Mouse (Mus musculus): ENCODE data around the gene Cnpy3. TPM values are rescaled to one million over a fixed set of nuclear protein-coding genes. Genes with fewer than 3 reads are reported as not detected.
A peak's percentile ranks its signal among the peaks of the same experiment; 100 is the strongest.
"Not testable (repeated sequence)": the region's sequence is repeated elsewhere in the genome, so short reads cannot be mapped to it uniquely, and the experiment has no call there.

The Cnpy3 gene
- polyA plus RNA-seq (2016; fragmentation: Nextera tagmentation; extraction: Ambion mirVana), result 58.7 and 61.6 TPM in 2 replicates

DNA sequence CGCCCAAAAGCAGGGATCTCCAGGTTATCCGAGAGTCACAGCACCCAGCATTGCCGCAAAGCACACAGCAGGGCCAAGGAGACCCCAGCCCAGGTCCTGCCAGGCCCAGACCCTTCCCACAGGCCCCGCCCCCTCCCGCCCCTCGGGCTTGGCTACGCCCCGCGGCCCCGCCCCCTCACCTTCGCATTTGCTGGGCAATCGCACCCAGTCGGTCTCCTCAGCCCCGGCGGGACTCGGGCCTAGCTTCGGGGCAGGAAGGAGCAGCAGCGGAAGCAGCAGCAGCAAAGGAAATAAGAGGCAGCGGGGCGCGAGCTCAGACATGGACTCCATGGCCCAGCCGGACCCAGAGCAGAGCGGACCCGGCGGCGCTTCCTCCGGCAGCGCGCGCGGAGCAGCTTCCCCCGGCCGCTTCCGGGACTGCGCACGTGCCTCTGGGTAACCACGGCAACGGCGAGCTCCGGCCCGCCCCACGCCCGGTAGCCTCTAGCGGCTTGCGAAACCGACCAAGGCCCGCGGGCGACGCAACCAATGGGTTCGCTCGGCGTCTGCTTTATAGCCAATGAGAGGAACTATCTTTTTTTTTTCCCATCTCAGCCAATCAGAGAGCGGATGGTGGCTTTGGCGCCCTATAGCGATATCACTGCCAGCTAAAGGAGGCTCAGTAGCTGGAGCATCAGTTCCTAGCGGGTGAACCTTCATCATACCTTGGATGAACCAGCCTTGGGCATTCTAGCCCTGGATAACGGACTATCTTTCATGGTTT lies at the start of gene Cnpy3:
Gene Cnpy3, minus strand, starts transcription at position 421 of the 763 bp plus-strand sequence.
- under 1% methylated on average over 58 of the region's 58 CpGs for WGBS
- Histone ChIP-seq H3K9ac (peak within 1 kb of the TSS; percentile 74), H3K9me3 (replicated peaks) (no peaks in the 10 kb centered on the region), H3K4me1 (peaks cover 15% of the 10 kb centered on the region), H3K27me3 (no peaks in the 10 kb centered on the region), H3K4me2 (replicated peaks) (peak within 1 kb of the TSS; percentile 78), H3K27ac (peak within 1 kb of the TSS; percentile 88), H3K36me3 (peaks cover 4% of the 10 kb centered on the region; the same call in 1 of the 2 replicates), H3K4me3 (peak within 1 kb of the TSS; percentile 78)
- ATAC-seq (ENCODE audit: low FRiP score), result peak; percentile 99

- H3K9me3 ChIP-seq (replicated peaks), result no peaks in the 10 kb centered on the region
- no peak for ATAC-seq (ENCODE audit: low FRiP score)
- peaks cover 7% of the 10 kb centered on the region; the same call in 1 of the 2 replicates for H3K4me1 ChIP-seq
- H3K36me3 ChIP-seq, result peaks cover 51% of the 10 kb centered on the region
- H3K9ac ChIP-seq, result no peak overlapping the region
- H3K4me3 ChIP-seq, result no peak overlapping the region
- no peak overlapping the region for H3K27ac ChIP-seq
- WGBS, result 88% methylated on average over 6 of the region's 6 CpGs
- no peaks in the 10 kb centered on the region for H3K27me3 ChIP-seq
- H3K4me2 ChIP-seq (replicated peaks), result no peak overlapping the region
These were observed 49.7 kb upstream of the Cnpy3 start for GRCm38 (mm10) chr17:46801761-46802160.

DNA sequence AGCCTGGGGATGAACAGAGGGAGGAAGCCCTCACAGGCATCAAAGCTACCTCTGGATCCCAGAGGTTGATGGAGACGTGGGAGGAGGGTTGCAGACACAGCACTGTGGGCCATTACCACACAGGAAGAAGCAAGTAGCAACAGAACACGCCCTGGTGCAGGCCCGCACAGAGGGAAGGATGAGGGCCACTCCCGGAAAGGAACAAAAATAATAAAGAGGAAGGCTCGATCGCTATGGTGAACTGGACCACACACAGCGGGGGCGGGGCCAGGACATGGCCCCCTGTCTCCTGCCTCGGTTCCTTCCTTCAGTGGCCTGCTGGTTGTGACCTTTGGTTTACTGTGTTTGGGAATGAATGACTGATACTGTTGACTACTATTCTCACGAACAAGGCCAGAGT lies 47.7 kb upstream of the Cnpy3 start:
- Histone ChIP-seq H3K4me3 (no peak overlapping the region), H3K4me2 (replicated peaks) (no peak overlapping the region), H3K27ac (no peak overlapping the region), H3K9me3 (replicated peaks) (no peaks in the 10 kb centered on the region), H3K4me1 (peaks cover 11% of the 10 kb centered on the region; the same call in 1 of the 2 replicates), H3K9ac (no peak overlapping the region), H3K36me3 (peaks cover 31% of the 10 kb centered on the region), H3K27me3 (no peaks in the 10 kb centered on the region)
- ATAC-seq (ENCODE audit: low FRiP score), result no peak
- WGBS, result 77% methylated on average over 10 of the region's 10 CpGs

- Histone ChIP-seq H3K4me1 (peaks cover 11% of the 10 kb centered on the region; the same call in 1 of the 2 replicates), H3K9ac (no peak overlapping the region), H3K27me3 (no peaks in the 10 kb centered on the region), H3K36me3 (peaks cover 28% of the 10 kb centered on the region), H3K4me2 (replicated peaks) (no peak overlapping the region), H3K9me3 (replicated peaks) (no peaks in the 10 kb centered on the region), H3K27ac (no peak overlapping the region; the same call in 1 of the 2 replicates), H3K4me3 (no peak overlapping the region)
- WGBS, result 51% methylated on average over 4 of the region's 8 CpGs
- no peak for ATAC-seq (ENCODE audit: low FRiP score)
These were observed 45.4 kb upstream of the Cnpy3 start for GRCm38 (mm10) chr17:46797386-46797785.

DNA sequence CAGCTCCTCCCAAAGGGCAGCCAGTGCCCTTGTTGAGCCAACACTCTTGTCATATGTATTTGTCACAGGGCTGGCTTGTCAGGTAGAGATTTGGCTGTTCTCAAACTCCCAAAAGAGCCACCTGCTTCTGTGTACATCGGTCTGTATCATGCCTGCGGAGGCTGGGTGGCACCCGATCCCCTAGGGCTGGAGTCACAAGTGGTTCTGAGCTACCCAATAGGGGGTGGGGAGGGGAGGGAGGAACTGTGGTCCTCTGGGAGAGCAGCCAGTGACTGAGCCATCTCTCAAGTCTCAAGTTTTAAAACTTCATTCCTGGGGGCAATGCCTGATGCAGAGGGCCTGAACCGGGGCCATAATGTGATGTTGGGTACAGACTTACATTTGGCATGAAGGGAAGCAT lies 44.7 kb upstream of the Cnpy3 start:
- Histone ChIP-seq H3K9ac (no peak overlapping the region), H3K27me3 (no peaks in the 10 kb centered on the region), H3K36me3 (peaks cover 28% of the 10 kb centered on the region), H3K9me3 (replicated peaks) (no peaks in the 10 kb centered on the region), H3K4me3 (no peak overlapping the region), H3K4me2 (replicated peaks) (no peak overlapping the region), H3K27ac (no peak overlapping the region), H3K4me1 (peaks cover 11% of the 10 kb centered on the region; the same call in 1 of the 2 replicates)
- WGBS, result 78% methylated on average over 4 of the region's 4 CpGs
- ATAC-seq (ENCODE audit: low FRiP score), result no peak

DNA sequence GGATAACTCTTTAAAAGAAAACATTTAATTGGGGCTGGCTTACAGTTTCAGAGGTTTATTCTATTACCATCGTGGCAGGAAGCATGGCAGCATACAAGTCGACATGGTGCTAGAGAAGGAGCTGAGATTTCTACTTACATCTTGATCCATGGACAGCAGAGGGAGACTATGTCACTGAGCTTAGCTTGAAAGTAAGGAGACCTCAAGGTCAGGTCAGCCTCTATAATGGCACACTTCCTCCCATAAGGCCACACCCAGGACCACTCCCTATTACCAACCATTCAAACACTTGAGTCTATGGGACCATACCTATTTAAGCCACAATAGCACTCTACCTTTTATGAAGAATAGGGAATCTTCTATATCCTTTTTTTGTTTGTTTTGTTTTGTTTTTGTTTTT lies 40.9 kb upstream of the Cnpy3 start:
- no peaks in the 10 kb centered on the region for H3K36me3 ChIP-seq
- H3K9ac ChIP-seq, result no peak overlapping the region
- H3K4me1 ChIP-seq, result peaks cover 11% of the 10 kb centered on the region; the same call in 1 of the 2 replicates
- 82% methylated on average over 2 of the region's 2 CpGs for WGBS
- no peak overlapping the region for H3K27ac ChIP-seq
- ATAC-seq (ENCODE audit: low FRiP score), result no peak
- no peak overlapping the region for H3K4me2 ChIP-seq (replicated peaks)
- no peak overlapping the region for H3K4me3 ChIP-seq
- no peaks in the 10 kb centered on the region for H3K9me3 ChIP-seq (replicated peaks)
- H3K27me3 ChIP-seq, result no peaks in the 10 kb centered on the region

DNA sequence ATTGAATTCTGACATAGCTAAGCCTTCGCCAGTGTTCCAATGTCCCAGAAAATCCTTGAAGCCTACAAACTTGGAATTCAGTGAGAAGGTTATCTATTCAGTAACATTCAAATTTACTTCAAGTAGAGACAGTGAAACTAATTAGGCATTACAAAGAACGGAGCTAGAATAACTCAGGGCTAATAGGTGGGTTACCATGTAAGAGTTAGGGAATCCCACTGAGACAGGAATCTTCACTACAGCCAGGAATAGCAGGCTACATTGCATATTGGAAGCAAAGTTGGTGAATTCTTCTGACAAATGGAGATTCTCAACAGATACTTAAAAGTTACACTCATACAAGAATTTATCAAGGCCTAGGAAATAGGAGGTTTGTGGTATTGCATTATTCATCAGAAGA lies 36.0 kb upstream of the Cnpy3 start:
- H3K4me2 ChIP-seq (replicated peaks); ATAC-seq (ENCODE audit: low FRiP score); H3K36me3 ChIP-seq; H3K9me3 ChIP-seq (replicated peaks); H3K4me1 ChIP-seq; H3K4me3 ChIP-seq; H3K27me3 ChIP-seq; H3K27ac ChIP-seq; H3K9ac ChIP-seq: not testable (repeated sequence)
- 58% methylated on average over 2 of the region's 2 CpGs for WGBS

- Histone ChIP-seq H3K36me3 (no peaks in the 10 kb centered on the region), H3K27ac (no peak overlapping the region), H3K9me3 (replicated peaks) (no peaks in the 10 kb centered on the region), H3K4me3 (no peak overlapping the region), H3K27me3 (no peaks in the 10 kb centered on the region), H3K4me1 (no peaks in the 10 kb centered on the region), H3K4me2 (replicated peaks) (no peak overlapping the region), H3K9ac (no peak overlapping the region)
- 90% methylated on average over 5 of the region's 5 CpGs for WGBS
- no peak for ATAC-seq (ENCODE audit: low FRiP score)
These were observed 34.9 kb upstream of the Cnpy3 start for GRCm38 (mm10) chr17:46786952-46787351.

DNA sequence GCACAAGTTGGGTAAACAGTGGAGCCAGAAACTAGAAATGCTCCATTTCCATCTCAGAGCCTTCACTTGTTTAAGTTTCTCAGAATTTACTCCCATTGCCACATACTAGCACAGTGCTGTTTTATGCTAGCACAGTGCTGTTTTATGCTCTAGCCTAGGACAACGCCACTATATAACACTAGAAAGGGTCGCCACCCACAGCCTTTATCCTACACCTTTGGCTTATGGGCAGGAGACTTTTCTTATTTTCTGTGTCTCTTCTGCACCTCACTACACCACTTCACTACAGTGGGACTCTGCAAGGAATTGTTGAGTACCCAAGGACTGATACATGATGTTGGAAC lies 31.2 kb upstream of the Cnpy3 start:
- Histone ChIP-seq H3K4me1 (peaks cover 12% of the 10 kb centered on the region), H3K27me3 (no peaks in the 10 kb centered on the region), H3K9ac (no peak overlapping the region), H3K36me3 (peaks cover 25% of the 10 kb centered on the region), H3K27ac (peak overlapping the region; percentile 92; the same call in 1 of the 2 replicates), H3K4me2 (replicated peaks) (peak overlapping the region; percentile 63), H3K4me3 (peak overlapping the region; percentile 69), H3K9me3 (replicated peaks) (no peaks in the 10 kb centered on the region)
- 84% methylated on average over 2 of the region's 2 CpGs for WGBS
- ATAC-seq (ENCODE audit: low FRiP score), result no peak; the same call in 1 of the 2 replicates

- peaks cover 12% of the 10 kb centered on the region for H3K4me1 ChIP-seq
- peaks cover 31% of the 10 kb centered on the region for H3K36me3 ChIP-seq
- peak; percentile 96 for ATAC-seq (ENCODE audit: low FRiP score)
- peak within 1 kb of the TSS; percentile 80 for H3K9ac ChIP-seq
- H3K9me3 ChIP-seq (replicated peaks), result no peaks in the 10 kb centered on the region
- 1% methylated on average over 44 of the region's 44 CpGs for WGBS
- peak within 1 kb of the TSS; percentile 69 for H3K4me3 ChIP-seq
- H3K4me2 ChIP-seq (replicated peaks), result peak within 1 kb of the TSS; percentile 63
- peak within 1 kb of the TSS; percentile 92 for H3K27ac ChIP-seq
- H3K27me3 ChIP-seq, result no peaks in the 10 kb centered on the region
These were observed 30.6 kb upstream of the Cnpy3 start, which contains the start of gene Rpl7l1 for GRCm38 (mm10) chr17:46782341-46783221. Gene Rpl7l1, minus strand, starts transcription at chr17:46782672.

GRCm38 (mm10) chr17:46781876-46782275 lies 29.9 kb upstream of the Cnpy3 start:
- no peaks in the 10 kb centered on the region for H3K27me3 ChIP-seq
- peaks cover 12% of the 10 kb centered on the region for H3K4me1 ChIP-seq
- peaks cover 37% of the 10 kb centered on the region for H3K36me3 ChIP-seq
- no peak; the same call in 1 of the 2 replicates for ATAC-seq (ENCODE audit: low FRiP score)
- H3K9me3 ChIP-seq (replicated peaks), result no peaks in the 10 kb centered on the region
- peak overlapping the region; percentile 92 for H3K27ac ChIP-seq
- WGBS, result 6% methylated on average over 11 of the region's 11 CpGs
- H3K4me3 ChIP-seq, result peak overlapping the region; percentile 69
- peak overlapping the region; percentile 63 for H3K4me2 ChIP-seq (replicated peaks)
- H3K9ac ChIP-seq, result peak overlapping the region; percentile 80

DNA sequence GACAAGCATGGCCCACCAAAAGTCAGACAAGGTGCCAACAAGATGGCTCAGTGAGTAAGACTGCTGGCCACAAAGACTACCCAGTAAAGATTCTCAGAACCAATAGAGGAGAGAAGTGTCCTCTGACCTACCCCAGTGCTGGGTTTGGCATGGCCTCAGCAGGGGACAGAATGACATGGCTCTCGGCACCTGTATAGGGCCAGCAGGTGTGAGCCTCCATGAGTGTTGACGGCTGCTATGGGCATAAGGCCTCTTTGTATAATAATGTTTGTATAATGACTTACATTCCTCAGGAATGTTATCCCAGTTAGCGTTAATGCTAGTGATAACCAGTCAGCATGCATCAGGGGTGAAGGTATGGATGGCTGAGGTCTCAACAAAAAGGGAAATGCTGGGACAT lies 24.1 kb upstream of the Cnpy3 start:
- Histone ChIP-seq H3K27me3 (no peaks in the 10 kb centered on the region), H3K27ac (no peak overlapping the region), H3K36me3 (peaks cover 66% of the 10 kb centered on the region), H3K4me3 (no peak overlapping the region), H3K4me2 (replicated peaks) (no peak overlapping the region), H3K9me3 (replicated peaks) (no peaks in the 10 kb centered on the region), H3K4me1 (peaks cover 24% of the 10 kb centered on the region), H3K9ac (no peak overlapping the region)
- 83% methylated on average over 3 of the region's 3 CpGs for WGBS
- ATAC-seq (ENCODE audit: low FRiP score), result no peak

Measured in hindbrain, embryonic 12.5 days (tissue).